Mouse (Mus musculus) 3134 (cell line): ENCODE results near the gene Tas2r129.
"Not testable (repeated sequence)": the region's sequence is repeated elsewhere in the genome, so short reads cannot be mapped to it uniquely, and the experiment has no call there.

Experiments
- DNase-seq: peaks from one replicate; pipeline ENCODE4 v3.0.0-alpha.2; 2011; ENCODE audit warnings: low spot score; ENCODE audit not compliant: insufficient read length; ENCODE audit errors: extremely low read depth

The Tas2r129 gene

GRCm38 (mm10) chr6:132950802-132951201, at the start of gene Tas2r129:
Tas2r129 (plus strand) TSS chr6:132951102.
- no peak for DNase-seq

- no peak for DNase-seq
These were observed 41.6 kb upstream of the Tas2r129 start, which contains the start of gene Tas2r125 for GRCm38 (mm10) chr6:132909351-132909750. Tas2r125 (plus strand) TSS chr6:132909651.

- DNase-seq = not testable (repeated sequence)
These were observed 9.5 kb upstream of the Tas2r129 start for GRCm38 (mm10) chr6:132941376-132941775.

- DNase-seq = no peak
These were observed 6.9 kb downstream of the Tas2r129 start, which contains the start of gene Tas2r131 for GRCm38 (mm10) chr6:132957819-132958218. Tas2r131 (minus strand) TSS chr6:132957919.

GRCm38 (mm10) chr6:132980865-132981264, 30.0 kb downstream of the Tas2r129 start, which contains the start of gene Tas2r109:
Tas2r109 (minus strand) TSS chr6:132980965.
- no peak for DNase-seq
